Mouse (Mus musculus): Measurements from ENCODE around the gene 4933424G06Rik. TPM values are rescaled to one million over a fixed set of nuclear protein-coding genes. Genes with fewer than 3 reads are reported as not detected.

4933424G06Rik gene
- total RNA-seq, 1 experiment from 2014 or later: not detected

GRCm38 (mm10) chr1:36697030-36697429, 12.9 kb upstream of the 4933424G06Rik start:
- ATAC-seq (replicated peaks in 1 of 2; ENCODE audit: insufficient read depth in 1 of 2, low FRiP score in 2 of 2, low TSS enrichment in 1 of 2, low read depth in 1 of 2, poor library complexity in 2 of 2, severe bottlenecking in 2 of 2): no peak

- no peak for ATAC-seq (replicated peaks in 1 of 2; ENCODE audit: insufficient read depth in 1 of 2, low FRiP score in 2 of 2, low TSS enrichment in 1 of 2, low read depth in 1 of 2, poor library complexity in 2 of 2, severe bottlenecking in 2 of 2)
Measured at GRCm38 (mm10) chr1:36707166-36707565, 2.8 kb upstream of the 4933424G06Rik start.

GRCm38 (mm10) chr1:36707797-36708196, 2.2 kb upstream of the 4933424G06Rik start:
- no peak for ATAC-seq (replicated peaks in 1 of 2; ENCODE audit: insufficient read depth in 1 of 2, low FRiP score in 2 of 2, low TSS enrichment in 1 of 2, low read depth in 1 of 2, poor library complexity in 2 of 2, severe bottlenecking in 2 of 2)

- no peak for ATAC-seq (replicated peaks in 1 of 2; ENCODE audit: insufficient read depth in 1 of 2, low FRiP score in 2 of 2, low TSS enrichment in 1 of 2, low read depth in 1 of 2, poor library complexity in 2 of 2, severe bottlenecking in 2 of 2)
Measured at GRCm38 (mm10) chr1:36708626-36709025, 1.3 kb upstream of the 4933424G06Rik start.

GRCm38 (mm10) chr1:36709055-36709853, 695 bp upstream of the 4933424G06Rik start:
- ATAC-seq (replicated peaks in 1 of 2; ENCODE audit: insufficient read depth in 1 of 2, low FRiP score in 2 of 2, low TSS enrichment in 1 of 2, low read depth in 1 of 2, poor library complexity in 2 of 2, severe bottlenecking in 2 of 2): peak; percentile 56 to 58

- no peak for ATAC-seq (replicated peaks in 1 of 2; ENCODE audit: insufficient read depth in 1 of 2, low FRiP score in 2 of 2, low TSS enrichment in 1 of 2, low read depth in 1 of 2, poor library complexity in 2 of 2, severe bottlenecking in 2 of 2)
Measured at GRCm38 (mm10) chr1:36711104-36711503, 1.2 kb downstream of the 4933424G06Rik start.

GRCm38 (mm10) chr1:36714311-36714710, 4.4 kb downstream of the 4933424G06Rik start, which contains the start of gene Actr1b:
Actr1b (minus strand) TSS chr1:36714422.
- no peak for ATAC-seq (replicated peaks in 1 of 2; ENCODE audit: insufficient read depth in 1 of 2, low FRiP score in 2 of 2, low TSS enrichment in 1 of 2, low read depth in 1 of 2, poor library complexity in 2 of 2, severe bottlenecking in 2 of 2)

- ATAC-seq (replicated peaks in 1 of 2; ENCODE audit: insufficient read depth in 1 of 2, low FRiP score in 2 of 2, low TSS enrichment in 1 of 2, low read depth in 1 of 2, poor library complexity in 2 of 2, severe bottlenecking in 2 of 2): peak in 1 of 2 experiments; percentile 46; a peak in 1 of 4 replicates
Measured at GRCm38 (mm10) chr1:36718786-36719185, 8.8 kb downstream of the 4933424G06Rik start.

- no peak for ATAC-seq (replicated peaks in 1 of 2; ENCODE audit: insufficient read depth in 1 of 2, low FRiP score in 2 of 2, low TSS enrichment in 1 of 2, low read depth in 1 of 2, poor library complexity in 2 of 2, severe bottlenecking in 2 of 2)
Measured at GRCm38 (mm10) chr1:36723146-36724056, 13.5 kb downstream of the 4933424G06Rik start.

GRCm38 (mm10) chr1:36724057-36724431, 14.1 kb downstream of the 4933424G06Rik start:
- no peak for ATAC-seq (replicated peaks in 1 of 2; ENCODE audit: insufficient read depth in 1 of 2, low FRiP score in 2 of 2, low TSS enrichment in 1 of 2, low read depth in 1 of 2, poor library complexity in 2 of 2, severe bottlenecking in 2 of 2)

- peak; percentile 65 to 76 for ATAC-seq (replicated peaks in 1 of 2; ENCODE audit: insufficient read depth in 1 of 2, low FRiP score in 2 of 2, low TSS enrichment in 1 of 2, low read depth in 1 of 2, poor library complexity in 2 of 2, severe bottlenecking in 2 of 2)
Measured at GRCm38 (mm10) chr1:36737300-36737699, 27.4 kb downstream of the 4933424G06Rik start.

- ATAC-seq (replicated peaks in 1 of 2; ENCODE audit: insufficient read depth in 1 of 2, low FRiP score in 2 of 2, low TSS enrichment in 1 of 2, low read depth in 1 of 2, poor library complexity in 2 of 2, severe bottlenecking in 2 of 2): no peak
Measured at GRCm38 (mm10) chr1:36739231-36739630, 29.3 kb downstream of the 4933424G06Rik start.

GRCm38 (mm10) chr1:36743046-36743445, 33.1 kb downstream of the 4933424G06Rik start:
- no peak for ATAC-seq (replicated peaks in 1 of 2; ENCODE audit: insufficient read depth in 1 of 2, low FRiP score in 2 of 2, low TSS enrichment in 1 of 2, low read depth in 1 of 2, poor library complexity in 2 of 2, severe bottlenecking in 2 of 2)

- peak; percentile 70 to 76 for ATAC-seq (replicated peaks in 1 of 2; ENCODE audit: insufficient read depth in 1 of 2, low FRiP score in 2 of 2, low TSS enrichment in 1 of 2, low read depth in 1 of 2, poor library complexity in 2 of 2, severe bottlenecking in 2 of 2)
Measured at GRCm38 (mm10) chr1:36744268-36744944, 34.5 kb downstream of the 4933424G06Rik start.

- no peak; a peak in 1 of 4 replicates for ATAC-seq (replicated peaks in 1 of 2; ENCODE audit: insufficient read depth in 1 of 2, low FRiP score in 2 of 2, low TSS enrichment in 1 of 2, low read depth in 1 of 2, poor library complexity in 2 of 2, severe bottlenecking in 2 of 2)
Measured at GRCm38 (mm10) chr1:36745661-36746060, 35.7 kb downstream of the 4933424G06Rik start.

- ATAC-seq (replicated peaks in 1 of 2; ENCODE audit: insufficient read depth in 1 of 2, low FRiP score in 2 of 2, low TSS enrichment in 1 of 2, low read depth in 1 of 2, poor library complexity in 2 of 2, severe bottlenecking in 2 of 2): peak in 1 of 2 experiments; percentile 49; a peak in 2 of 4 replicates
Measured at GRCm38 (mm10) chr1:36746452-36746851, 36.5 kb downstream of the 4933424G06Rik start.

- ATAC-seq (replicated peaks in 1 of 2; ENCODE audit: insufficient read depth in 1 of 2, low FRiP score in 2 of 2, low TSS enrichment in 1 of 2, low read depth in 1 of 2, poor library complexity in 2 of 2, severe bottlenecking in 2 of 2): peak; percentile 54 to 80
Measured at GRCm38 (mm10) chr1:36753932-36754675, 44.2 kb downstream of the 4933424G06Rik start.
